Mouse (Mus musculus) lung, postnatal 10 days (tissue): ENCODE data around the gene Gm17174.
"Not testable (repeated sequence)": the region's sequence is repeated elsewhere in the genome, so short reads cannot be mapped to it uniquely, and the experiment has no call there.

Source experiments
- DNase-seq: peaks from one replicate; pipeline ENCODE4 v3.0.0; 2021

Gm17174 gene

GRCm38 (mm10) chr14:51592039-51592438 is at the start of gene Gm17174:
Gm17174 (minus strand) TSS chr14:51592139.
- DNase-seq = not testable (repeated sequence)

DNA sequence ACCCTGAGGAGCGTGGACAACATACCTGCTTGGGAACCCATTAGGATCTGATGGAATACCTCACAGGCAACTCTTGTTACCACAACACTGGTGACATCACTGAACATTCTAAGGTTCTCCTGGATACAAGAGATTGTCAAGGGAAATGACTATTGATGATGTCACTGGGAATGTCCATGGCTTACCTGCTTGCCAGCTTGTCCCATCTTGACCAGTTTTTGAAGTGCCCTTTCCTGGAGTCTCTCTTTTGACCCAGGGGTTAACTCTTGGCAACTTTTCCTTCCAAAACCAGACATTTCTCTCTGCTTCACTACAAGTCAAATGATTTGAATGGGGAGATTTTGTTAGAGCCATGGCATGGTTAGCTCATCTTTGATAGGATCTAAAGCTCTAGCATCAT is 43.6 kb upstream of the Gm17174 start, which contains the start of gene Gm4181:
Gene Gm4181, minus strand, starts transcription at position 101 of the 400 bp plus-strand sequence.
- DNase-seq = not testable (repeated sequence)

DNA sequence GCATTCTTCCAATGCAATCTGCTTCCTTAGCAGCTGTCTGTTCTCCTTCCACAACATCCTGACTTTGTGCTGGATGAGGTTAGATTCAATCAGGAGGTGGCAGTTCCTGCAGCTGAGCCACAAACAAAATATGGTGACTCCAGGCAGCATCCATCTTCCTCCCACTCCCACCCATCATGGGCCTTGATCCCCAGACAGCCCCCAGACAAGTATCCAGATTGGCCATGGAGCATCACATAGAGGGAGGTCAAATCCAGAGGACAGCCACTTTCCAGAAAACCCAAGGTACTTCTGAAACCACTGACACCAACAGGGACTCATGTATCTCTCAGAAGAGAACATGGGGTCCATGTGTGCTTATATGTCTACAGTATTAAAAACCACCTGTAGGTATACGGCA is 40.5 kb upstream of the Gm17174 start:
- DNase-seq = peak; percentile 14

DNA sequence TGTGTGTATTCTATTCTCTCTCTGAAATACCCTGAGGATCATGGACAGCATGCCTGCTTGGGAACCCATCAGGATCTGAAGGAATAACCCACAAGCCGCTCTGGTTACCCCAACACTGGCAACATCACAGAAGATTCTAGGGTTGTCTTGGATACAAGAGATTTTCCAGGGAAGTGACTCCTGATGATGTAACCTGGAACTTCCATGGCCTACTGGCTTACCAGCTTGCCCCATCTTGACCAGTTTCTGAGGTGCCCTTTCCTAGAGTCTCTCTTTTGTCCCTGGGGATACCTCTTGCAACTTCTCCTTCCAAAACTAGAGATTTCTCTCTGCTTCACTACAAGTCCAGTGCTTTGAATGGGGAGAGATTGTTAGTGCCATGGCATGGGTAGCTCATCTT is 19.3 kb upstream of the Gm17174 start, which contains the start of gene Gm17078:
Gene Gm17078, minus strand, starts transcription at position 101 of the 400 bp plus-strand sequence.
- no peak for DNase-seq

- not testable (repeated sequence) for DNase-seq
Observed at GRCm38 (mm10) chr14:51573963-51574362, 18.0 kb downstream of the Gm17174 start, which contains the start of gene Gm17175. Gm17175 (minus strand) TSS chr14:51574063.

- no peak for DNase-seq
Observed at GRCm38 (mm10) chr14:51552490-51552889, 39.4 kb downstream of the Gm17174 start, which contains the start of gene Gm5622. Gm5622 (plus strand) TSS chr14:51552790.
